Mouse (Mus musculus): ENCODE measurements around the gene Pitpnb. TPM values are rescaled to one million over a fixed set of nuclear protein-coding genes. Genes with fewer than 3 reads are reported as not detected.

The Pitpnb gene
- 10 to 100 TPM; 60.0 to 66.5 TPM for total RNA-seq (2023)

DNA sequence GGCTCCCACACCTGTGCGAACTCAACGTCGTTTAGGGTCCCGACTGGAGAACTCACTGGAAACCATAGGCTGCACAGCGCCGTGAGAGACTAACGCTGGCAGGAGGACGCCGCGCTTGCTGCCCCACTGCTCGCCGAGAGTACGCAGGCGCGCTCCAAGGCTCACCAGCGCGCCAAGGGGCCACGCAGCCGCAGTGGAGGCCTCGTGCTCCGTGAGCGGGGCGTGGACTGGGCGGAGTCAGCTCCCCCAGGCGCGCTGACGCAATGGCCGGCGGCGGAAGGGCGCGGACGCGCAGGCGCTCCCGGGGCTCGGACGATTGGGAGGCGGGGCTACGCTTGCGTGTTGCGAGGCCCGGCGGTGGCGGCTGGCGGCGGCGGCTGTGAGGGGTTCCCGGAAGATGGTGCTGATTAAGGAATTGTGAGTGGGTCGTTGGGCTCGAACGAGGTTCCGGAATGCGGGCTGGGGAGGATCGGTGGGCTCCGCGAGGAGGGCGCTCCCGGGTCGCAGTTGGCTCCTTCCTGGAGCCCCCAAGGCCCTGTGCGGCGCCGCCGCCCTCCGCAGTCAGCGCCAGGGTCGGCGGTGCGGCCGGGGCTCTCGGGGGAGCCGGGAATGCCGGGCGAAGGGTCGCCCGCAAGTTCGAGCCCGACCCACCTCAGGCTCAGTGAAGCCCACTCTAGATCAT is at the start of gene Pitpnb:
Pitpnb (plus strand) TSS at position 347 of the 682 bp plus-strand sequence.

DNA sequence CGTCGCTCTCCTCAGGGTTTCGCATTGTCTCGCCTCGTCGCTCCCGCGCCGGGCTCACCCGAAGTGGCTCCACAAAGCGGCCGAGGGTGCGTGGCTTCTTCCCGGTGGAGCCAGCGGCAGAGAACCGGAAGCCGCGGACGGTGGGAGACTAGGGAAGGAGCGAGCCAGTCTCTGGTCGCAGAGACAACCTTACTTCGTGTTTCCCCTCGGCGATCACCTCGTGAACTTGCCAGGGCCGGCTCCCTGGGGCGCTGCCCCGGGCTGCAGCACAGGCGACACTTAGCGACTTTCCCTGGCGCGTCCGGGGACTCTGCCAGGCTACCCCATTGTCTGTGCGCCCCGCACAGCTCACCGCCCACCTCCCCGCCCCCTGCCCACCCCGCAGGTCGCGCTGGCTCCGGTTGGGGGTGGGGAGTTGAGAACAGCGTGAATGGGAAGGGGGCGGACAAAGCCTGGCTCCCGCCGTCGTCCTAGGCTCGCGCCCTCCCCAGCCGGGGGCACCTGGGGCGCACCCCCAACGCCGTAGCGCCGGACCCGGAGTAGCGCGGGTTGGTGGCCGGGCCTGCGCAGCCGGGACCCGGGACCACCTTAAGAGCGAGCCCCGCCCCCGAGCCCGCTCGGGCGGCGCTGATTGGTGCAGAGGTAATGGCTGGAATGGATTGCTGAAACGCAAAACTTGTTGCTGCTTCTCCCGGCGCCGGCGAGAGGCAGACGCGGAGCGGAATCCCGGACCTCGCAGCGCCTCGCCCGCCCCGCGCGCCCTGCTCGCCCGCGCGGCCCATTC is 86.2 kb downstream of the Pitpnb start, which contains the start of gene Mn1:
Mn1 (plus strand) TSS at position 772 of the 784 bp plus-strand sequence.

Other genes with a start within 250 kb of the Pitpnb start
- 1 to 10 TPM; 2.1 to 2.6 TPM for gene Mn1, start 86.6 kb downstream of the Pitpnb start, total RNA-seq (2023)

Data from T-cell, adult 66 days (primary cell).